Mouse (Mus musculus) small intestine, adult 2 months (tissue): ENCODE data around the gene Cisd3.

Experiments
- CTCF ChIP-seq: fragments of 200-500 bp; IDR thresholded peaks from 2 replicates; pipeline ENCODE4 v1.5.1; 2012; ENCODE audit warnings: low read depth, mild to moderate bottlenecking, control low read depth, inconsistent platforms, low read length, moderate library complexity, mixed read lengths; ENCODE audit not compliant: insufficient replicate concordance, insufficient read length; ENCODE audit errors: extremely low read depth
- POLR2A ChIP-seq: fragments of 200-500 bp; IDR thresholded peaks from 2 replicates; pipeline ENCODE4 v1.6.1; 2012; ENCODE audit warnings: low read depth, mild to moderate bottlenecking, control low read depth, inconsistent platforms, low read length, moderate library complexity

GRCm38 (mm10) chr11:97699626-97700002 lies 14.0 kb downstream of the Cisd3 start:
- TF ChIP-seq CTCF (no peak), POLR2A (peak; percentile 41; the same call in 1 of the 2 replicates)
